Mouse (Mus musculus) spleen, postnatal 36 days (tissue): Measurements from ENCODE around the gene Maml3.

Source experiments
- DNase-seq, 2 experiments: peaks; one replicate each; pipeline ENCODE4 v3.0.0; 2022; ENCODE audit warnings: low spot score in 2 of 2, mixed read lengths in 1 of 2

Gene Maml3

DNA sequence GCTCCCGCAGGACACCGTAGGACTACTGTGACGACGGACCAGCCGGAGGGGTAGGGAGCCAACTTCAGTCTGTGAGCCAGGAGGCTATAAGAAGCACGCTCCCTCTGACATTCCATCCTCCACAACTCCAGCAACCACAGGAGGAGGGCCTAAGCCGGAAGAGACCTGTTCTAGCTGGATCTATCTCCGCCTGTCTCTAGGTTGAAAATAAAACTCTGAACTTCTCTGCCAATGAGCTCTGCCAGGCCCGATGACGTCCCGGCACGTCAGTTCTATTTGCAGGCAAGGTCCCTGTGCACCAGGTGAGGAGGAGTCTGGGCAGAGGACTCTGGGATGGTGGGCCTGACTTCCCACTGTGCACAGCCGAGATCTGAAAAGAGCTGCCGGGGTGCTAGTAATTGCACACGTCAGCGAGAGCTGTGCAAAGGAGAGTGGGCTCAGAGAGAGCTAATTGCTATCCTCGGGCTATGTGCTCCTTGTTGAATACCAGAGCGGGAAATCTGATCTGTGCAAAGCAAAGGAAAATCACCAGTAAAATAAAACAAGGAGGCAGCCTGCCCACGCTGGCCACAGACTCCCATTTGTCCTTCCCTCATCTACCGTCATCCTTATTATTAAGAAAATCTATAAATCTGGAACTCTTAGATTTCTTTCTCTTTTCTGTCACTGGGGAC is 58.7 kb downstream of the Maml3 start:
- DNase-seq, result peak; percentile 31

DNA sequence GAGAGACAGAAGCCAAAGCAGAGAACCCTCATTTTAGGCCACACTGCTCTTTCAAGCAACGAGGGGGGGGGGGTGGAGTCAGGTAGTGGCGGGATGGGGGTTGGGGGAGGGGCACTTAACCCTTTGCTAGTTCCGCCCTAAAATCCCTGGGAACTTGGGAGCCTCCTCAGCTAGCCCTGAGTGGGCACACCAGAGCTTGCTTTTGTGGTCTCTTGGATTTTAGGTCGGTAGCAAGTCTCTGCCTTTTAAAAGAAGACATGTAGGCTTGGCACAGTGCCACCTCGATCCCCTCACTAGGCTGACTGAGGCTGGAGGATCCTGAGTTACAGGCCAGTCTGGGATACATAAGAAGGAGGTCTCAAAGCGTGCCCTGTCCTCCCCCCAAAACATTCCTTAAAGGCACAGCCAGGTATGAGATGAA is 59.6 kb downstream of the Maml3 start:
- no peak for DNase-seq

DNA sequence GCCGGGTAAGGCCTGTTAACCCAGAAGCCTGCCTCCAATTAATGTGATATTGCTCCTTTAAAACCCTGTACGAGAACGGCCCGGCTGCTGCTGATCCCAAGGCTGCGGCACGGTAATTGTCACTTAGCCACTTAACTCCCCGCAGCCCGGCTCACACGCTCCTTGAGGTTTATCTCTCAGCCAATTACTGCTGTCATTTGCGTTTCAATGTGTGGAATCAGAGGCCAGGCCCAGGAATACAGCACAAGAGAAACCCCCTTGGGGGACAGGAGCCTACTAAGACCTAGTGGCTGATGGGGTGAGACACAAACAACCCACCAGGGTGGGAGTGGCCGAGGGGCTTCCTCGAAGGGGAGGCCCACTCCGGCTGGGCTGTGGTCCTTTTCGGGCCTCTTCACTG is 60.2 kb downstream of the Maml3 start:
- no peak for DNase-seq

DNA sequence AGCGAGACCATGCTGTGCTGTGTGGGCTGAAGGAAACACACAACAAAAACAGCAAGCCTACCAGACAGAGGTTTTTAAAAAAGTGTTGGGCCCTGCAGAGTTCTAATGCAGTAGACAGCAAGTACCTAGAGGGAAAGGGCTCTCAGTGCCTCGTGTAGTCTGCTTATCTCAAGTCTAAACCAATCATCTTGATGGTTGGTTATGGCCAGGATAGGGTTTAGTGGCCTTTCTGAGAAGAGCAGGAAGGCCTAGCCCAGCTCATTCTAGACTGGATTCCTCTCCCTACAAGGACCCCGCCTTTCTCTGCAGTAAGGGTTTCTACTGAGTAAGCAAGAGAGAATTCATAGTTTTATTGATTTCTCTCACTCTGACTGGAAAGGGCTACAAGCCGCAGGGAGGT is 61.0 kb downstream of the Maml3 start:
- DNase-seq, result no peak

DNA sequence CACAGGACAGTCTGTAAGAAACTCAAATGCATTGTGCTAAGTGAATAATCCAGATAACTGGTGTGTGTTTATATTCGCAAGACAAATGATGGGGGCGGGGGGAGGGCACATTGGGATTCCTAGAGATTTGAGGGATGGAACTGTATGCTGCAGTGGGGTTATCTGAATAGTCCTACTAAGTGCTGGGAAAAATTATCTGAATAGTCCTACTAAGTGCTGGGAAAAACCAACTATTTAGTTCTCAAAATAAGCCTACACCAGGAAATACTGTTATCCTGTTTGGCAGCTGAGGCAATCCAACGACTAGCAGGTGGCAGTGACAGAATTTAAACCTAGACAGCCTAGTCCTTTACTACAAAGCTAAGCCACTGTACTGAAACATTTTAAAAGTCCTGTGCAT is 62.2 kb downstream of the Maml3 start:
- DNase-seq, result no peak

DNA sequence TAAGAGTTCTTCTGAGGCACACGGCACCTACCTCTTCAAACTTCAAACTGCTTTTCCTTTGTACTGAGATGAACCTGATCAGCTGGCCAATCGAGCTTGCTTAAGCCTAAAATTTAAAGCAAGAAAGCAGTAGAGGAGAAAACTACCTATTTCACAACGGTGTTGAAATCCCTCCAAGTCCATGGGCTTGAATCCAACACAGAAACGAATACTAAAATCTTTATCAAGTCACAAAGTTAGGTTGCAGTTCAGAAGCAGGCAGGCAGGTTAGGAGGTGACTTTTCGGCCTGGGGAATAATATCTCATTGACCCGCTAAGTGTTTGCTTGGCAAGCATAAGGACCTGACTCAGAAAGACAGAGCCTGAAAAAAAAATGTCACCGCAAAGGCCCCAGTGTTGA is 64.9 kb downstream of the Maml3 start:
- DNase-seq, result no peak

DNA sequence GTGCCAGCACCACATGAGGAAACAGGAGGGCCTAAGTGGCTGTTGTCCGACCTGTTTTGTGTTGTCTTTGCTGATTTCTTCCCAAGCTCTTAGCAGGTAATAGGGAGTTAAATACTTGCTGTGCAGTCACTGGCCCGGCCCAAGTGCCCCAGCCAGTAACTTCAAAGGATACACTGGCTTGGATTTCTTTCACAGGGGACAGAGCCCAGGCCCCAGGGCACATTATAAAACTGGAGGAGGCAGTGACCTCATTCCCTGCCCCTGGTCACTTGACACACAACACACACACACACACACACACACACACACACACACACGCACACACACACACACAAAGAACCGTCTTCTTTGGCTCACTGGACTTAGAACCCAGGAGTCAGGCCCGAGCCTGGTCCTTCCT is 67.6 kb downstream of the Maml3 start:
- DNase-seq, result no peak

DNA sequence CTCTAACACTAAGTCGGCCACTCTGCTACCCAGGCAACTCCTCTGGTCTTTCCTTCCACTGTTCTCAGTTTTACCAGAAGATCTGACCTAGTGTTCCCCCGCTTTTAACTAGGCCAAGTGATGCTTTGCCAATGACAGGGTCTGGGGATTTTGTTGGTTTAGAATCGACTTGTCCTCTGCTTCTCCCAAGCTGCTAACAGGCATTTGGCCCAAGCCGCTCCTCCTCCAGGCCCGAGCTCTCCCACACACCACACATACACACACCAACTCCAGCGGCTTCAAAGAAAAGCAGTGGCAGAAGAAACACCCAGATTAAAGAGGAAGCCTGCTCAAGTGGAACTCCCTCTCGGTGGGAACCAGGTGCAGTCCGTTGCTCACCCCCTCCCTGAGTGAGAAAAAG is 69.5 kb downstream of the Maml3 start:
- no peak for DNase-seq

DNA sequence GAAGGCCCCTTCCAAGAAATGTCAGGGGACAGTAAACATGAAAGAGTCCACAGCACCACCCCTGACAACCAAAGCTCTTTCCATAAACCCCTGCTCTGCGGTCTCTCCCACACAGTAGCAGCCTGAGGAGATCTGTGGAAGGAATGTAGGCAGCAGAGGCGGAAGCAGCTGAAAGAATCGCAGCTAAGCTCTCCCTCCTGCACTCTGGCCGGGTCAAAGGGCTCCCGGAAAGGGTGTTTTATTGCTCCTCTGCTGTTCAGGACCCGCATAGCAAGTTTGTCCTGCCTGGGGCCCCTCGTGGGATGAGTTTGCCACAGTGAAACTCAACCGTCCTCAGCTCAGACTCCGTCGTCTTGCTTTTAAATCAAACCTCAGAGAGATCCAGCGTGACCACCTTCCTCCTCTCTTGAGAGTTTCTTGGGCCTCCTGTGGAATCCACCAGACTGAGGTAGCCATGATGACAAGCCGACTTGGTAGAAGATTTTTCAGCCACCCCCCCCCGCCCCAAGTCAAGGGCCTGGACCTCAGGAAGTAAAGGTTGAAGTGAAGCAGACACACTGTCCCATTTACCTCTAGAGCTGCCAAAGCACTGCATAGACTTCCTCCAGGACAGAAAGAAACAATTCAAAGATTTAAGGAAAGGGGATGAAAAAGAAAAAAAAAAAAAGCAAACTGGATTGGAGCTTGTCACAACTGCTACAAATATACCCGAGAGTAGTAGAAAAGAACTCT is 70.9 kb downstream of the Maml3 start:
- DNase-seq, result no peak

DNA sequence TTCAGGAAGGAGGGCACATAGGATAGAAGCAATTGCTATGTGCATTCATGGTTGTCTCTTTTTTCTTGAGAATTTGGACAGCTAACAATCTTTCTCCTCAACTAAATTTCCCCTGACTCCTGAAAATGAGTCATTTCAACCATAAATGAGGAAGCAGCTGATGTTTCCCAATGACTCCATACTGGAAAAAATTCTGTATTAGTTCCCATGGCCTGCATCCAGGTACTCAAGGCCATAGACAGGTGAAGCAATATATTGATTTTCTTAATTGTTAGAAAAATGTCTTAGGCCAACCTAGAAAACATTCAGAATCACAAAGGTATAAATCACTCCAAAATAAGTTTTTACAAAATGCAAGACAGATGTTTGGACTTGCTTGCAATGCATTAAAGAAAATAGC is 73.5 kb downstream of the Maml3 start:
- DNase-seq, result no peak

DNA sequence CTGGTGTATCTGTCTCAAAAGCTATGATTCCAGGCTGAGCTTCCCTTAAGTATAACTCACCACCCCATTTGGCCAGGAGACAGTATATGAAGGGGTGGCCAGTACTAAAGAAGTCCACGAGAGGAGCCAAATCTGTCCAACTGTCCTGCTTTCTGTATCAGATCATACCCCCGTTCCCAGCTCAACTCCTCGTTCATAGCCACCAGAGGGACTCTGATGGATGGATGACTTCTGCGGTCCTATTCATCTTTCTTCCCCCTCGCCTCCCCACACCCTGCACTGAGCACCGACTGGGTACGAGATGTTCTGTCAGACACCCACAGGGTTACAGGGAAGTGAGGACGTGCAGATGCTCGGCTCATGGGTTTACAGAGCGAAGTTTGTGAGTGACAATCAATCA is 74.8 kb downstream of the Maml3 start:
- DNase-seq, result no peak

DNA sequence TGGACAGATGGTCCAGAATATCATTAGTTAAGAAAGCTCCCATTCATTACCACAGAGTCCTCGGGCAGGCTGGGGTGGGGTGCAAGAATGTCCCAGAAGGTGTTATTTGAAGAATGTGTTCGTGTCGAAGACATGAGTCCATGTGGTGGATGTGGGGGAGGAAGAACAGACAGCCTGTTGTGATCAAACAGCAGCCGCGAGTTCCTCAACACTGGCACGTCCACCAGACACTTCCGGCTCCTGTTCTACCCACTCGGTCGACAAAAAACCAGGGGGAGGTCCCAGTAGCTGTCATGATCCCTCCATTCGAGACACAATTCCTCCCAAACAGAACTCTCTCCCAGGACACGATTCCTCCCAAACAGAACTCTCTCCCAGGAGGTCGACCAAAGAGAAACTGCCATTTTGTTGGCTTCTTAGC is 75.2 kb downstream of the Maml3 start:
- peak; percentile 31 to 45 for DNase-seq

DNA sequence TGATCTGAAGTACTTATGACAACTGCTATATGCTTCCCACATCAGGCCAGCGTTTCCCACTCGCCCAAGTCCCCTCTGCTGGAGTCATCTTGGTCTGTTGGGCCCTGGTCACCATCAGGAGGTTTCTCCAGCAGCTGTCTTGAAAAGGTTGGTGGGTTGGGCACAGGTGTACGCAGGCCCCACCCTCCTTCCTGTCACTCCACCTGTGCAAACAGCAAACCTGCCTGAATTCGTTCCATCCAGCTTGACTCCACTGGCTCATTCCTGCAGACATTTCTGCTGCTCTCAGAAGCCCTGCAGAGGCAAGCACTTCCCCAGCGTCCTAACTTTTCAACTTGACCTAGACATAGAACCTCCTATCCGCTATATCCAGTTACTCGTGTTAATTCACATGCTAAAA is 76.9 kb downstream of the Maml3 start:
- no peak for DNase-seq

DNA sequence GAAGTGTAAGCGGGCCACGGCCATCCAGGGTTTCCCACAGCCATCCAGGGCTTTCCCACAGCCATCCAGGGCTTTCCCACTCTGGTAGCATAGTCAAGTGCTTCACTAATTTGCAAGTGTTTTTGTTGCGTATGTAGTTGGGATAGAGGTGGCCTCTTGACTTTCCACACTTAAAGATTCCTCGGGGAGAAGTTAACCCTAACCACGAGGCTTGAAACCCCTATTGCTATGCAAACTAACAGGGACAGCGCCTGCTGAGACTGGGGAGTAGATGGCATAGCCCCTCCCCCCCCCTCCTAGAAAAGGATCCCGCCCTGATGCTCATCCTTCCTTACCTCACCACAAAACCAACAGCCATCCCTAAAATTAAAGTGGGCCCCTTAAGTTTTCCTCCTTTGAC is 82.4 kb downstream of the Maml3 start:
- no peak for DNase-seq

DNA sequence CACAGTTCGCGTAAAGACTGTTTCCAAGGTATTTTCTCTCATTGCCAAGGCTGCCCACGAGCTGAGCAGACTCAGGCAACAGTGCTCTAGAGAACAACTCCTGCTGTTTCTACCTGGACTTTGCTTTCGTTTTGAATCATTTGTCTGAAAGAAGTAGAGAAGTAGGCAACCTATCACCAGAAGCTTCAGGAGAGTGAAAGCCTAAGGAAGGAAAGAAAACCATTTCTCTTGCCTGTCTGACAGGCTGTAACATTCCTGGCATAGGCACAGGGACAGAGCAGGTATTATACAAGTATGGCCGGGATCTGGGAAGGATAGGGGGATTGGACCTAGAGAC is 86.8 kb downstream of the Maml3 start:
- DNase-seq, result no peak

DNA sequence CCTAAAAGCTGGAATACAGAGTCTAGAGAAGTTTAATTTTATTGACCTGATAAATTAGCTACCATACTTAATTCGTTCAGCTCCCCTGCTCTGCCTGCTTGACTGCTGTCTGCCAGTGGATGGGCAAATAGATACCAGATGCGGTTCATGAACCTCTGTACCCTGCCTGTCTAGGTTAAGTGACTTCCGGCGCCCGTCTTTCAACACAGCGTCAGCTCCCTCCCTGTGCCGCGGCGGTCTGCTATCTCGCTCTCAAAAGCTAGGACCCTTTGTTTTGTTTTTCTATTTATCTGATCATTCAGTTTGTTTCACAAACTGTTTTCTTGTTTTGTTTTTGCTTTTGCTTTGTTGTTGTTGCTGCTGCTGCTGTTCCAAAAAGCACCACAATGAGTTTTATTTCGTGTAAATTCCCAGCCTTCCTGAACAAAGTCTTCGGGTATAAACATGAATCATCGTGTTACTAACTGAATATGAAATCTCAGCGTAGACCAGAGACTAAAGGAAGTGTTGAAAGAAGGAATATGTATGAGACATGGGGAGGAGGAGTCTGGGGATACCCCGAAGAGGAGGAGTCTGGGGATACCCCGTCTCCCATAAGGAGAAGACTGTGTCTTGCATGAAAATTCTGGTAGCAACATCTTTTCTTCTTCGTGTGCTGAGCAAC is 87.3 kb downstream of the Maml3 start:
- DNase-seq, result no peak

DNA sequence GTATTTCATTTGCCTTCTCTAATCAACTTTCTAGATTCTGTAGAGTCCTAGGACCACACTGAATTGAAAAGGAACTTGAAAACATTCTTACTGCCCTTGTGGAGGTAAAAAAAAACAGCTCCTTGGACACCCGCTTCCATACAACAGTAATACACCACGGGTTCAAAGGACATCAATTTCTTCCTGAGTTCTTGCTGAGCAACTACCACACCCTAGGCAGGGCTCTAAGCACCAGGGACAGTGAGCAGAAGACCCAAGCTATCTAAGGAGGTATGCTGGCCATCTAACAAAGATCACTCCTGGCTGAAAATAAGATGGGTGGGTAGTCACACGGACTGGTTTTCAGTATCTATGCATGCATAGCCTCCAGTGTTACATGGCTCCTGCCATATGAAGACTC is 88.7 kb downstream of the Maml3 start:
- DNase-seq, result no peak

DNA sequence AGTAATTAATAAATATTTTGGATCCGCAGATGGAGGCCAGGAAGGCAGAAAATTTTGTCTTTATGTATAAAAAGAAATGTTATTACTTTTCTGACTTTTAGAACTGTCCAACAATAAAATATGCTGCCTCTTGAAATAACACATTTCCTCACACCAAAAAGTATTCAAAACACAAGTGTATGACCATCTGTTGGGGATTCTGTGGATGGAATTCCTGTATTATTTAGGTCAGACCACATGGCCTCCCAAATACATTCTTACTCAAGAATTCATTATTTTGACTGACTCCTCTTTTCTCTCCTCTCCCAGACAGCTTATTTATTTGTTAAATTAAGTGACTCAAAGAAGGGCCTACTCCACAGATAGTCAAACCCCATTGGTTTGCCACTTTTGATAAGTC is 89.3 kb downstream of the Maml3 start:
- DNase-seq, result no peak

DNA sequence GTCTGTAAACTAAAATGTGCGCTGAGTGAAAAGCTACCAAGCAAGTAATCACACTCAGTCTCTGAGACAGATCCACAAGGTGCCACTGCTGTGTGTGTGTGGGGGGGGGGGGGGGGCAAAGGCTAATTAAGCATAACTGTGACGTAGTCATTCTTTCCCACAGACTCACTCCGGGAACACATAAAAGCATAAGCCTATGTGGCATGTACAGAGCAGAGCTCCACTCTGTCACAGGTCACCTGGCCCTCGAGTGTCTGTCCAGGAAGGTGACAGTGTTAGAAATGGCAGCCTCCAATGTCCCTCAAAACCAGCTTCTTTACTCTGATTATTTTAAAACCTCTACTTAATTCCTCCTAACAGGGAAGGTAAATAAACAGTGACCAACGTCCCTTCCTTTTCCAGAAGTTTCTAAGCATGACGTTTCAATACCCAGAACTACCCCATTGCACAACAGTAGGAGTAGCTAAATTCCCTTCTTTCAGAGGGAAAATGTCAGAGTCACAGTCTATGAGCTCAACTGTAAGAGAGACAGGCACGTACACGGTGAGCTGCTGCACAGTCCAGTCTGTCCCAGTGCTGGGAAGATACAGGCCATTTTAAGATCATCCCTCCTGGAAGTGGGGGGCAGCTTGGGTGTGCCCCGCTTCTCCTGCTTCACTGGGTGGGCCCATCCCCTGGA is 93.7 kb downstream of the Maml3 start:
- DNase-seq, result no peak

DNA sequence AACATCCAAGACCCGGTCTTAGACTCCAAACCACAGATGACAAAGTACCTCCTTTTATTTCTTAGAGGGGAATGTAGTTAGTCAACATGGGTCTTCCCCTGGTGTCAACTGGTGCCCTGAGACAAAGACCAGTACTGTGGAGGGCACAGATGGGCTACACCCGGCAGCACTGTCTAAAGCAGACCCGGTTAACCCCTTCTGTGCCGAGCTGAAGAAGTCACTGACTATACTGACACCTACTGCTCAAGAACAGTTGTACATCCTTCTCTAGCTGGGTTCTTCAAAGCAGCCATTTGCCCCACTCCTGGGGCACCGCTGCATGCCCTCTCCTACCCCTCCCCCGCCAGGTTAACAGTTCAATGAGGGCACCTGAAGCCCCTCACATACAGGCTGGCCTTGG is 95.6 kb downstream of the Maml3 start:
- DNase-seq, result peak; percentile 15 to 41

DNA sequence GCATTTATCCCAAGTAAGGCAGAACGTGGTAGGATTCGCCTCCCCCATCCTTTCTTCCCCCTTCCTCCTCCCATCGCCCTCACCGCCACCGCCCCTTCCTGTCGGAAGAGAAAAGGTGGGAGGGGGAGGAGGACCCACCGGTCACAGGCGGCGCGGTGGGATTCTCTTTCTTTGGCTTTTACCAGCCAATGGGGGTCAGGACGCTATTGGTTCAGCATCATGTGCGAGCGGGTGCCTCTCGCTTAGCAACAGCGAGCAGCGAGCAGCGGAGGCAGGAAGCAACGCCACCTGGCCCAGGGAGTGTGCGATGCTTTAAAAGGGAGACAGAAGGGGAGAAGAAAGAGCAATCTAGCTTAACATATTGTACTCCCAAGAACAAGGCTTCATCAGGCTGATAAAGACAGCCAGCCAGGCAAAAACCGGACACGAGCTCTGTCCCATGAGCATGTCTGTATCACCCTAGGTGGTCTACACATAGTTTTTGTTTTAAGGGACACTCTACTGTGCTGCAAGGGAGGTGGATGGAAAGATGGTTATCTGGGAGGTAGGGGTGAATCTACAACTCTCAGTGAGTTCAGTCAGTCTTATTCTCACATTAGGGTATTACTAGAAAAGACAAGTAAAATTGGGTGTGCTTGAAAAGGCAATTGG is 97.1 kb downstream of the Maml3 start:
- peak; percentile 71 for DNase-seq

DNA sequence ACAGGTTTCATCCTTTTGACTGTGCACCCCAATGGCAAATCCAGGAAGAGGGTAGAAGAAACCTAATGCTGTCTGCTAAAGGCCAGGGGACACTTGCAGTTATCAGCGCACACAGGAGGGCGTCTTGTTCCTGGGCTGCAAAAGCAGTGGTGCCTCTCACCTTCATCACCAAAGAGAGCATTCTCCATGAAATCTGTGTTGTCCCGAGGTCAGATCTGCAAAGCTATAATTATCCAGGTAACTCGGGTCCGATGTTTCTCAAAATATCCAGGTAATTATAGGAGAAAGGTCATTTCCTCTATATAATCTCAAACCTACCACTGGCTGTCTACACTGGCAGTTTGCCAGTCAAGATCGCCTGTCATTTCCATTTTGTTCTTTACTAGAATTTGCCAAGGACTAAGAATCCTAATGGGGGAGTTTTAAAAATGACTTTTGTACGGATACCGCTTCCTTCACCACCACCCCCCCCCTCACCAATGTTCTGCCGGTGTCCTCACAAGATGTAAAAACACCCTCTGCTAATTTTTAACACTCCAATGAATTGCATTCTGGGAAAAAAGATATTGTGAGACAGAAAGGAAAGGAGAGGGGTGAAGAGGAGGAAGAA is 98.0 kb downstream of the Maml3 start:
- no peak for DNase-seq
